Mouse (Mus musculus): ENCODE measurements around the gene Lemd1. TPM values are rescaled to one million over a fixed set of nuclear protein-coding genes. Genes with fewer than 3 reads are reported as not detected.
A peak's percentile ranks its signal among the peaks of the same experiment; 100 is the strongest.
"Not testable (repeated sequence)": the region's sequence is repeated elsewhere in the genome, so short reads cannot be mapped to it uniquely, and the experiment has no call there.

Lemd1 gene
- polyA plus RNA-seq, 1 experiment from 2014 or later, result 17.6 TPM

GRCm38 (mm10) chr1:132264577-132264976 is 73.3 kb downstream of the Lemd1 start:
- WGBS, result 80% methylated on average over 7 of the region's 7 CpGs
- no peak overlapping the region for H3K4me3 ChIP-seq (replicated peaks)
- no peak for ATAC-seq (ENCODE audit: low FRiP score)
- no peak overlapping the region for H3K9ac ChIP-seq (replicated peaks)
- H3K4me2 ChIP-seq, result no peak overlapping the region
- no peaks in the 10 kb centered on the region for H3K9me3 ChIP-seq (replicated peaks)
- no peaks in the 10 kb centered on the region for H3K27me3 ChIP-seq (replicated peaks)
- H3K4me1 ChIP-seq, result no peaks in the 10 kb centered on the region
- no peak overlapping the region for H3K27ac ChIP-seq (replicated peaks)
- H3K36me3 ChIP-seq, result no peaks in the 10 kb centered on the region

- H3K27ac ChIP-seq (replicated peaks), result no peak overlapping the region
- no peak overlapping the region for H3K4me3 ChIP-seq (replicated peaks)
- WGBS, result 41% methylated on average over 8 of the region's 8 CpGs
- no peaks in the 10 kb centered on the region for H3K9me3 ChIP-seq (replicated peaks)
- no peaks in the 10 kb centered on the region for H3K27me3 ChIP-seq (replicated peaks)
- H3K36me3 ChIP-seq, result no peaks in the 10 kb centered on the region
- no peak overlapping the region for H3K4me2 ChIP-seq
- ATAC-seq (ENCODE audit: low FRiP score), result no peak
- no peaks in the 10 kb centered on the region for H3K4me1 ChIP-seq
- H3K9ac ChIP-seq (replicated peaks), result no peak overlapping the region
Measured at GRCm38 (mm10) chr1:132265211-132265859, 74.1 kb downstream of the Lemd1 start.

- Histone ChIP-seq H3K36me3 (no peaks in the 10 kb centered on the region), H3K4me1 (no peaks in the 10 kb centered on the region), H3K9ac (replicated peaks) (no peak overlapping the region), H3K27me3 (replicated peaks) (no peaks in the 10 kb centered on the region), H3K4me2 (no peak overlapping the region), H3K9me3 (replicated peaks) (no peaks in the 10 kb centered on the region), H3K27ac (replicated peaks) (no peak overlapping the region), H3K4me3 (replicated peaks) (no peak overlapping the region)
- 89% methylated on average over 10 of the region's 10 CpGs for WGBS
- no peak for ATAC-seq (ENCODE audit: low FRiP score)
Measured at GRCm38 (mm10) chr1:132265936-132266335, 74.7 kb downstream of the Lemd1 start.

DNA sequence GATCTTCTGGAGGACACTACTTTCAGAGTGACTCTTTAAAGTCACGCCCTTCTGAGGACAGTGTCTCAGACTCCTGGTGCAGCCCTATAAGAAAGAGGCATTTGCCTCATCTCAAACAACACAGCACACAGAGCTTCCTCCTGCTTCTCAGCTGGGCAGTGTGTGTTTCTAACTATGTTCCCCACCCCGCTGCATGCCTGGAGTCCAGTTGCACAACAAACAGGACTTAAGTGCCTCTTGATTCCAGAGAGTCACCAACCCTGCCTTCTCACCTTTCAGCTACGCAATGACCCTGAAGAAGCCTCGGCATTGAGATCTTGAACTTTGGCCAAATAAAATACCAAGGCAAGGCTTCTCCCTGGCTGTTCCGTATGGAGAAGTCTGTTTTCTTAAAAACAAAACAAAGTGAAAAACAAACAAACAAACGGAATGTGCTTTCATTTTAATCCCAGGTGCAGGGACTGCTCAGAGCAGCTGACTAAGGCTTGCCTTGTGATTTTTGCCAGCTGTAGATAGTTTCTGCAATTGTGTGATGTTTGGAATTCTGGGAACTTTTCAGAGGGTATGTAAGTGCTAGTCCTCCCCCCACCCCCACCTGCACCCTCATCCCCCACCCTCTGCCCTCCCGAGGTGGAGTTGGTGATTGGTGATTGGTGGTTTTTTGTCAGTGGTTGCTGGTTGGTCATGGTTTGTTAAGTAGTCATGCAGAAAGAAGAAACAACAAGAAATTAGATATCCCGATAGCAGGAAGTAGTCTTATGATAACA is 75.7 kb downstream of the Lemd1 start:
- H3K27me3 ChIP-seq (replicated peaks), result no peaks in the 10 kb centered on the region
- H3K36me3 ChIP-seq, result no peaks in the 10 kb centered on the region
- ATAC-seq (ENCODE audit: low FRiP score), result no peak
- WGBS, result 60% methylated on average over 8 of the region's 8 CpGs
- no peak overlapping the region for H3K4me2 ChIP-seq
- H3K9ac ChIP-seq (replicated peaks), result no peak overlapping the region
- H3K27ac ChIP-seq (replicated peaks), result no peak overlapping the region
- no peaks in the 10 kb centered on the region for H3K9me3 ChIP-seq (replicated peaks)
- no peaks in the 10 kb centered on the region for H3K4me1 ChIP-seq
- no peak overlapping the region for H3K4me3 ChIP-seq (replicated peaks)

GRCm38 (mm10) chr1:132267959-132268358 is 76.7 kb downstream of the Lemd1 start:
- no peak for ATAC-seq (ENCODE audit: low FRiP score)
- H3K9me3 ChIP-seq (replicated peaks), result no peaks in the 10 kb centered on the region
- 62% methylated on average over 2 of the region's 2 CpGs for WGBS
- H3K27ac ChIP-seq (replicated peaks), result no peak overlapping the region
- H3K36me3 ChIP-seq, result no peaks in the 10 kb centered on the region
- H3K27me3 ChIP-seq (replicated peaks), result no peaks in the 10 kb centered on the region
- no peak overlapping the region for H3K4me3 ChIP-seq (replicated peaks)
- H3K4me2 ChIP-seq, result no peak overlapping the region
- no peak overlapping the region for H3K9ac ChIP-seq (replicated peaks)
- H3K4me1 ChIP-seq, result no peaks in the 10 kb centered on the region

GRCm38 (mm10) chr1:132268418-132269060 is 77.3 kb downstream of the Lemd1 start:
- no peak for ATAC-seq (ENCODE audit: low FRiP score)
- no peaks in the 10 kb centered on the region for H3K27me3 ChIP-seq (replicated peaks)
- H3K27ac ChIP-seq (replicated peaks), result no peak overlapping the region
- no peaks in the 10 kb centered on the region for H3K9me3 ChIP-seq (replicated peaks)
- WGBS, result 66% methylated on average over 7 of the region's 7 CpGs
- no peak overlapping the region for H3K4me2 ChIP-seq
- H3K9ac ChIP-seq (replicated peaks), result no peak overlapping the region
- no peak overlapping the region for H3K4me3 ChIP-seq (replicated peaks)
- H3K4me1 ChIP-seq, result no peaks in the 10 kb centered on the region
- H3K36me3 ChIP-seq, result no peaks in the 10 kb centered on the region

DNA sequence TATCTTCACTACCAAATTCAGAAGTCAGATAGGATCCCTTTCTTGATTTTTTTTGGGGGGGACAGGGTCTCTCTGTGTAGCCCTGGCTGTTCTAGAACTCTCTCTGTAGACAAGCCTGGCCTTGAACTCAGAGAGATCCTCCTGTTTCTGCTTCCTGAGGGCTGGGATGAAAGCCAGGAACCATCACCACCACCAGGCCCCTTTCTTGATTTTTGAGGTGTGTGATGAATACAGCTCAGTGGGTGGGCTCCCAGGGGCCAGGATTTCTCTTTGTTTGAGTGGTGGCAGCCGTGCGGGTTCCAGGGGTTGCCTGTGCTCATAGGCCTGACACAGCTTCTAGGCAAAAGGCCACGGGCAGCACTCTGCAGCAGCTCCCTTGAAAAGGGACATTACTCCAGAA is 80.0 kb downstream of the Lemd1 start:
- H3K9me3 ChIP-seq (replicated peaks), result no peaks in the 10 kb centered on the region
- H3K4me2 ChIP-seq, result no peak overlapping the region
- no peaks in the 10 kb centered on the region for H3K4me1 ChIP-seq
- H3K9ac ChIP-seq (replicated peaks), result no peak overlapping the region
- no peaks in the 10 kb centered on the region for H3K36me3 ChIP-seq
- ATAC-seq (ENCODE audit: low FRiP score), result no peak
- H3K27ac ChIP-seq (replicated peaks), result no peak overlapping the region
- H3K4me3 ChIP-seq (replicated peaks), result no peak overlapping the region
- WGBS, result 62% methylated on average over 3 of the region's 3 CpGs
- H3K27me3 ChIP-seq (replicated peaks), result no peaks in the 10 kb centered on the region

- H3K9ac ChIP-seq (replicated peaks), result no peak overlapping the region
- H3K4me2 ChIP-seq, result no peak overlapping the region
- no peaks in the 10 kb centered on the region for H3K36me3 ChIP-seq
- 81% methylated on average over 3 of the region's 3 CpGs for WGBS
- H3K4me3 ChIP-seq (replicated peaks), result no peak overlapping the region
- H3K27ac ChIP-seq (replicated peaks), result no peak overlapping the region
- no peak for ATAC-seq (ENCODE audit: low FRiP score)
- H3K27me3 ChIP-seq (replicated peaks), result no peaks in the 10 kb centered on the region
- H3K9me3 ChIP-seq (replicated peaks), result no peaks in the 10 kb centered on the region
- peaks cover 3% of the 10 kb centered on the region for H3K4me1 ChIP-seq
Measured at GRCm38 (mm10) chr1:132276694-132277093, 85.5 kb downstream of the Lemd1 start.

GRCm38 (mm10) chr1:132277124-132277523 is 85.9 kb downstream of the Lemd1 start:
- Histone ChIP-seq H3K4me1 (peaks cover 7% of the 10 kb centered on the region), H3K4me2 (no peak overlapping the region), H3K27ac (replicated peaks) (no peak overlapping the region), H3K9me3 (replicated peaks) (no peaks in the 10 kb centered on the region), H3K9ac (replicated peaks) (no peak overlapping the region), H3K27me3 (replicated peaks) (no peaks in the 10 kb centered on the region), H3K36me3 (no peaks in the 10 kb centered on the region), H3K4me3 (replicated peaks) (no peak overlapping the region)
- WGBS, result 65% methylated on average over 6 of the region's 6 CpGs
- ATAC-seq (ENCODE audit: low FRiP score), result no peak

GRCm38 (mm10) chr1:132280636-132281035 is 89.4 kb downstream of the Lemd1 start:
- not testable (repeated sequence) for H3K9me3 ChIP-seq (replicated peaks); H3K27me3 ChIP-seq (replicated peaks); H3K27ac ChIP-seq (replicated peaks); H3K36me3 ChIP-seq; H3K9ac ChIP-seq (replicated peaks); ATAC-seq (ENCODE audit: low FRiP score); H3K4me3 ChIP-seq (replicated peaks); H3K4me2 ChIP-seq
- WGBS, result 73% methylated on average over 6 of the region's 6 CpGs
- peaks cover 26% of the 10 kb centered on the region for H3K4me1 ChIP-seq

DNA sequence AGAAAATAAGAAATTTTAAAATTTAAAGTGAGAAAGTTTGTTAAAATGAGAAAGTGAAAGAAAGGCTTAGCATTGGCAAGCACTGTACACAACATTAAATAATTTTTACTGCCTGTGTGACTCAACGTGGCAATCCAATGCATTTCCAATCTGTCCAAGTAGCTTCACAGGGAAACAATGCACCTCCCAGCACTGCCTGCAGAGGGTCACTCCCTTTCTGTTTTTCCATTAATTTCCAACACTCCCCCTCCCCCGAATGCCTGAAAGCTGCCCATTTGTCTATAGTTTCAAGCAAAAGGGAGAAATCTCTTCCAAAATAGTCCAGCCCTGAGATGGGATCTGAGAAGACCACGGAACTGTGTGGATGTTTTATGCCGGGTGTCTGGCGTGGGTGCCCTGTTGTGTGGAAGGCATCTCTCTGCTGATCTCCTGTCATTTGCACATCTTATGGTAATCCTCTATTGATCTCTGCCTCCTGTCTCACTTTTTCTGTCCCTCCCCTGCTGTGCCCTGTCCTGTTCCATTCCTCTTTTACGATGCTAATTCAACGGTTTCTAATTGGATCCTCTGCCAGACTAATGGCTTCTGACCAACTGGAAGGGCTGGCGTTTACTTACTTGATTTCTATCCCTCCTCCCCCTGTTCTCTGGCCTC is 90.4 kb downstream of the Lemd1 start:
- H3K27ac ChIP-seq (replicated peaks), result 0 out of 2 replicates have a peak overlapping the region, but pooled peaks have one; percentile 9
- no peaks in the 10 kb centered on the region for H3K9me3 ChIP-seq (replicated peaks)
- H3K9ac ChIP-seq (replicated peaks), result no peak overlapping the region
- WGBS, result 5% methylated on average over 8 of the region's 8 CpGs
- ATAC-seq (ENCODE audit: low FRiP score), result no peak
- H3K27me3 ChIP-seq (replicated peaks), result no peaks in the 10 kb centered on the region
- peaks cover 26% of the 10 kb centered on the region for H3K4me1 ChIP-seq
- no peak overlapping the region for H3K4me2 ChIP-seq
- no peaks in the 10 kb centered on the region for H3K36me3 ChIP-seq
- H3K4me3 ChIP-seq (replicated peaks), result no peak overlapping the region
